Mouse (Mus musculus) liver, adult 2 months (tissue): ENCODE results near the gene Zdhhc18.

Experiments
- CTCF ChIP-seq: fragments of 200-500 bp; IDR thresholded peaks from 2 replicates; pipeline ENCODE4 v1.5.1; 2011; ENCODE audit warnings: low read depth, low read length, control low read depth
- POLR2A ChIP-seq: fragments of 200-500 bp; IDR thresholded peaks from 2 replicates; pipeline ENCODE4 v1.6.1; 2011; ENCODE audit warnings: low read length, control low read depth; ENCODE audit not compliant: insufficient read depth; ENCODE audit errors: extremely low read depth

- TF ChIP-seq CTCF (no peak), POLR2A (no peak)
These were observed 24.3 kb downstream of the Zdhhc18 start for GRCm38 (mm10) chr4:133625621-133626071.
